Mouse (Mus musculus): ENCODE measurements around the gene Stab2. TPM values are rescaled to one million over a fixed set of nuclear protein-coding genes. Genes with fewer than 3 reads are reported as not detected.

Gene Stab2
- polyA plus RNA-seq, 1 experiment from 2014 or later: 0.23 TPM

- no peak for DNase-seq (ENCODE audit: low spot score)
- H3K27me3 ChIP-seq (ENCODE audit: control insufficient read depth, insufficient read depth, low read length): no peaks in the 10 kb centered on the region
- WGBS: 89% methylated on average over 4 of the region's 4 CpGs
- H3K4me3 ChIP-seq (ENCODE audit: low read depth, low read length): no peak overlapping the region
- ATAC-seq (ENCODE audit: insufficient number of reproducible peaks, low FRiP score, low TSS enrichment, low read depth): no peak
- no peak overlapping the region for H3K9ac ChIP-seq (ENCODE audit: low read length)
- no peaks in the 10 kb centered on the region for H3K36me3 ChIP-seq (ENCODE audit: control insufficient read depth, insufficient read depth, low read length)
- no peak overlapping the region for H3K4me2 ChIP-seq (ENCODE audit: low read depth, severe bottlenecking)
- no peak overlapping the region for H3K27ac ChIP-seq (replicated peaks; ENCODE audit: low read depth, low read length)
- H3K9me3 ChIP-seq (ENCODE audit: control insufficient read depth, low read length): no peaks in the 10 kb centered on the region
- no peaks in the 10 kb centered on the region for H3K4me1 ChIP-seq (ENCODE audit: control insufficient read depth, insufficient read depth, low read length)
Measured at GRCm38 (mm10) chr10:86949886-86950285, 57.9 kb downstream of the Stab2 start.

- Histone ChIP-seq H3K27ac (replicated peaks; ENCODE audit: low read depth, low read length) (no peak overlapping the region), H3K27me3 (ENCODE audit: control insufficient read depth, insufficient read depth, low read length) (no peaks in the 10 kb centered on the region), H3K4me1 (ENCODE audit: control insufficient read depth, insufficient read depth, low read length) (no peaks in the 10 kb centered on the region), H3K36me3 (ENCODE audit: control insufficient read depth, insufficient read depth, low read length) (no peaks in the 10 kb centered on the region), H3K9me3 (ENCODE audit: control insufficient read depth, low read length) (no peaks in the 10 kb centered on the region), H3K4me2 (ENCODE audit: low read depth, severe bottlenecking) (no peak overlapping the region), H3K9ac (ENCODE audit: low read length) (no peak overlapping the region), H3K4me3 (ENCODE audit: low read depth, low read length) (no peak overlapping the region)
- WGBS: 74% methylated on average over 2 of the region's 2 CpGs
- ATAC-seq (ENCODE audit: insufficient number of reproducible peaks, low FRiP score, low TSS enrichment, low read depth) (no peak), DNase-seq (ENCODE audit: low spot score) (no peak)
Measured at GRCm38 (mm10) chr10:86947541-86947940, 60.3 kb downstream of the Stab2 start.

GRCm38 (mm10) chr10:86940591-86940990, 67.2 kb downstream of the Stab2 start:
- H3K4me3 ChIP-seq (ENCODE audit: low read depth, low read length): no peak overlapping the region
- H3K27me3 ChIP-seq (ENCODE audit: control insufficient read depth, insufficient read depth, low read length): no peaks in the 10 kb centered on the region
- H3K9ac ChIP-seq (ENCODE audit: low read length): no peak overlapping the region
- 88% methylated on average over 4 of the region's 4 CpGs for WGBS
- H3K4me1 ChIP-seq (ENCODE audit: control insufficient read depth, insufficient read depth, low read length): no peaks in the 10 kb centered on the region
- H3K36me3 ChIP-seq (ENCODE audit: control insufficient read depth, insufficient read depth, low read length): no peaks in the 10 kb centered on the region
- ATAC-seq (ENCODE audit: insufficient number of reproducible peaks, low FRiP score, low TSS enrichment, low read depth) (no peak), DNase-seq (ENCODE audit: low spot score) (no peak)
- no peaks in the 10 kb centered on the region for H3K9me3 ChIP-seq (ENCODE audit: control insufficient read depth, low read length)
- no peak overlapping the region for H3K27ac ChIP-seq (replicated peaks; ENCODE audit: low read depth, low read length)
- no peak overlapping the region for H3K4me2 ChIP-seq (ENCODE audit: low read depth, severe bottlenecking)

GRCm38 (mm10) chr10:86934376-86934775, 73.4 kb downstream of the Stab2 start:
- H3K9me3 ChIP-seq (ENCODE audit: control insufficient read depth, low read length): no peaks in the 10 kb centered on the region
- ATAC-seq (ENCODE audit: insufficient number of reproducible peaks, low FRiP score, low TSS enrichment, low read depth): no peak
- DNase-seq (ENCODE audit: low spot score): no peak
- H3K4me1 ChIP-seq (ENCODE audit: control insufficient read depth, insufficient read depth, low read length): no peaks in the 10 kb centered on the region
- H3K36me3 ChIP-seq (ENCODE audit: control insufficient read depth, insufficient read depth, low read length): no peaks in the 10 kb centered on the region
- no peak overlapping the region for H3K4me3 ChIP-seq (ENCODE audit: low read depth, low read length)
- no peak overlapping the region for H3K27ac ChIP-seq (replicated peaks; ENCODE audit: low read depth, low read length)
- 53% methylated on average over 6 of the region's 6 CpGs for WGBS
- no peak overlapping the region for H3K4me2 ChIP-seq (ENCODE audit: low read depth, severe bottlenecking)
- no peak overlapping the region for H3K9ac ChIP-seq (ENCODE audit: low read length)
- no peaks in the 10 kb centered on the region for H3K27me3 ChIP-seq (ENCODE audit: control insufficient read depth, insufficient read depth, low read length)

- Histone ChIP-seq H3K36me3 (ENCODE audit: control insufficient read depth, insufficient read depth, low read length) (no peaks in the 10 kb centered on the region), H3K4me2 (ENCODE audit: low read depth, severe bottlenecking) (no peak overlapping the region), H3K4me1 (ENCODE audit: control insufficient read depth, insufficient read depth, low read length) (no peaks in the 10 kb centered on the region), H3K27ac (replicated peaks; ENCODE audit: low read depth, low read length) (no peak overlapping the region), H3K9me3 (ENCODE audit: control insufficient read depth, low read length) (no peaks in the 10 kb centered on the region), H3K9ac (ENCODE audit: low read length) (no peak overlapping the region), H3K27me3 (ENCODE audit: control insufficient read depth, insufficient read depth, low read length) (no peaks in the 10 kb centered on the region), H3K4me3 (ENCODE audit: low read depth, low read length) (no peak overlapping the region)
- ATAC-seq (ENCODE audit: insufficient number of reproducible peaks, low FRiP score, low TSS enrichment, low read depth): no peak
- DNase-seq (ENCODE audit: low spot score): no peak
- WGBS: 65% methylated on average over 3 of the region's 3 CpGs
Measured at GRCm38 (mm10) chr10:86933906-86934305, 73.9 kb downstream of the Stab2 start.

GRCm38 (mm10) chr10:86933180-86933695, 74.6 kb downstream of the Stab2 start:
- no peak overlapping the region for H3K4me3 ChIP-seq (ENCODE audit: low read depth, low read length)
- no peak overlapping the region for H3K9ac ChIP-seq (ENCODE audit: low read length)
- 74% methylated on average over 9 of the region's 9 CpGs for WGBS
- no peaks in the 10 kb centered on the region for H3K36me3 ChIP-seq (ENCODE audit: control insufficient read depth, insufficient read depth, low read length)
- H3K27me3 ChIP-seq (ENCODE audit: control insufficient read depth, insufficient read depth, low read length): no peaks in the 10 kb centered on the region
- H3K9me3 ChIP-seq (ENCODE audit: control insufficient read depth, low read length): no peaks in the 10 kb centered on the region
- no peak overlapping the region for H3K27ac ChIP-seq (replicated peaks; ENCODE audit: low read depth, low read length)
- no peak for DNase-seq (ENCODE audit: low spot score)
- no peak for ATAC-seq (ENCODE audit: insufficient number of reproducible peaks, low FRiP score, low TSS enrichment, low read depth)
- no peaks in the 10 kb centered on the region for H3K4me1 ChIP-seq (ENCODE audit: control insufficient read depth, insufficient read depth, low read length)
- no peak overlapping the region for H3K4me2 ChIP-seq (ENCODE audit: low read depth, severe bottlenecking)

GRCm38 (mm10) chr10:86923602-86924001, 84.2 kb downstream of the Stab2 start:
- WGBS: 92% methylated on average over 1 of the region's 1 CpGs
- Histone ChIP-seq H3K27ac (replicated peaks; ENCODE audit: low read depth, low read length) (no peak overlapping the region), H3K9me3 (ENCODE audit: control insufficient read depth, low read length) (no peaks in the 10 kb centered on the region), H3K27me3 (ENCODE audit: control insufficient read depth, insufficient read depth, low read length) (no peaks in the 10 kb centered on the region), H3K4me2 (ENCODE audit: low read depth, severe bottlenecking) (no peak overlapping the region), H3K4me1 (ENCODE audit: control insufficient read depth, insufficient read depth, low read length) (no peaks in the 10 kb centered on the region), H3K36me3 (ENCODE audit: control insufficient read depth, insufficient read depth, low read length) (no peaks in the 10 kb centered on the region), H3K4me3 (ENCODE audit: low read depth, low read length) (no peak overlapping the region), H3K9ac (ENCODE audit: low read length) (no peak overlapping the region)
- ATAC-seq (ENCODE audit: insufficient number of reproducible peaks, low FRiP score, low TSS enrichment, low read depth): no peak
- DNase-seq (ENCODE audit: low spot score): no peak

GRCm38 (mm10) chr10:86915595-86915994, 92.2 kb downstream of the Stab2 start:
- Histone ChIP-seq H3K27ac (replicated peaks; ENCODE audit: low read depth, low read length) (no peak overlapping the region), H3K36me3 (ENCODE audit: control insufficient read depth, insufficient read depth, low read length) (no peaks in the 10 kb centered on the region), H3K4me3 (ENCODE audit: low read depth, low read length) (no peak overlapping the region), H3K27me3 (ENCODE audit: control insufficient read depth, insufficient read depth, low read length) (no peaks in the 10 kb centered on the region), H3K9ac (ENCODE audit: low read length) (no peak overlapping the region), H3K4me1 (ENCODE audit: control insufficient read depth, insufficient read depth, low read length) (no peaks in the 10 kb centered on the region), H3K4me2 (ENCODE audit: low read depth, severe bottlenecking) (no peak overlapping the region), H3K9me3 (ENCODE audit: control insufficient read depth, low read length) (no peaks in the 10 kb centered on the region)
- ATAC-seq (ENCODE audit: insufficient number of reproducible peaks, low FRiP score, low TSS enrichment, low read depth): no peak
- DNase-seq (ENCODE audit: low spot score): no peak

GRCm38 (mm10) chr10:86908562-86908961, 99.3 kb downstream of the Stab2 start:
- Histone ChIP-seq H3K9me3 (ENCODE audit: control insufficient read depth, low read length) (no peaks in the 10 kb centered on the region), H3K27ac (replicated peaks; ENCODE audit: low read depth, low read length) (no peak overlapping the region), H3K36me3 (ENCODE audit: control insufficient read depth, insufficient read depth, low read length) (no peaks in the 10 kb centered on the region), H3K4me2 (ENCODE audit: low read depth, severe bottlenecking) (no peak overlapping the region), H3K4me3 (ENCODE audit: low read depth, low read length) (no peak overlapping the region), H3K4me1 (ENCODE audit: control insufficient read depth, insufficient read depth, low read length) (no peaks in the 10 kb centered on the region), H3K27me3 (ENCODE audit: control insufficient read depth, insufficient read depth, low read length) (no peaks in the 10 kb centered on the region), H3K9ac (ENCODE audit: low read length) (no peak overlapping the region)
- 94% methylated on average over 18 of the region's 18 CpGs for WGBS
- DNase-seq (ENCODE audit: low spot score) (no peak), ATAC-seq (ENCODE audit: insufficient number of reproducible peaks, low FRiP score, low TSS enrichment, low read depth) (no peak)

All from limb, embryonic 11.5 days (tissue).